Mouse (Mus musculus) megakaryocyte, adult 5-6 weeks (primary cell): ENCODE measurements around the gene Tmem200b. TPM values are rescaled to one million over a fixed set of nuclear protein-coding genes. Genes with fewer than 3 reads are reported as not detected.

Experiments used
- ATAC-seq: 2 replicates; pipeline ENCODE4 v1.8.0; 2016; ENCODE audit warnings: mild to moderate bottlenecking, inconsistent platforms; ENCODE audit not compliant: poor library complexity, severe bottlenecking
- total RNA-seq, 2 experiments: library from RNA; stranded (forward) in 1 of 2; stranded (reverse) in 1 of 2; fragments of 153-499, 151-499 nt in 1 of 2; fragments of 221-1000, 200-1000 nt in 1 of 2; gene quantifications; 2 replicates each; pipeline versions ENCODE4 v1.2.3 to v1.2.4; 2015 to 2017

The Tmem200b gene
- total RNA-seq (2015) = not detected in 2 replicates
- not detected in 2 replicates for total RNA-seq (2017)

GRCm38 (mm10) chr4:131921461-131922346 is at the start of gene Tmem200b:
Gene Tmem200b, plus strand, starts transcription at chr4:131921771.
- ATAC-seq = no peak

DNA sequence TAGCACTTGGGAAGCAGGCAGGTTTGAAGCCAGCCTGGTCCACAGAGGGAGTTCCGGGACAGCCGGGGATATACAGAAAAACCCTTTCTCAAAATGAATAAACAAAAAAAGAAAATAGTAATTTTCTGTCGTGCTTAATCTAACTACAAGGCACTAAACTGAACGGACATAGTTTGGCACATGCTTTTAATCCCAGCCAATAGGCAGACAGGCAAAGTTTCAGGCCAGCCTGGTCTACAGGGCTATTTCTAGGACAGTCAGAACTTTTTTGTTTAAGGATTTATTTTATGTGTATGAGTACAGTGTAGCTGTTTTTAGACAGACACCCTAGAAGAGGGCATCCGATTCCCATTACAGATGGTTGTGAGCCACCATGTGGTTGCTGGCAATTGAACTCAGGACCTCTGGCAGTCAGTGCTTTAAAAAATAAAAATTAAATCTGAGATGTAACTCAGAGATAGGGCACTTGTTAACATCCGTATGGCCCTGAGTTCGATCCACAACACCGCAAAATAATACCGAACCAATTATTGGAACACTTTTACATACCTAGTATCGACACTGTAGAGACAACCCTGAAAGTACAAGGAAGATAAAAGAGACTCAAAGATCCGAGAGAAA is 48.8 kb upstream of the Tmem200b start:
- ATAC-seq = no peak

DNA sequence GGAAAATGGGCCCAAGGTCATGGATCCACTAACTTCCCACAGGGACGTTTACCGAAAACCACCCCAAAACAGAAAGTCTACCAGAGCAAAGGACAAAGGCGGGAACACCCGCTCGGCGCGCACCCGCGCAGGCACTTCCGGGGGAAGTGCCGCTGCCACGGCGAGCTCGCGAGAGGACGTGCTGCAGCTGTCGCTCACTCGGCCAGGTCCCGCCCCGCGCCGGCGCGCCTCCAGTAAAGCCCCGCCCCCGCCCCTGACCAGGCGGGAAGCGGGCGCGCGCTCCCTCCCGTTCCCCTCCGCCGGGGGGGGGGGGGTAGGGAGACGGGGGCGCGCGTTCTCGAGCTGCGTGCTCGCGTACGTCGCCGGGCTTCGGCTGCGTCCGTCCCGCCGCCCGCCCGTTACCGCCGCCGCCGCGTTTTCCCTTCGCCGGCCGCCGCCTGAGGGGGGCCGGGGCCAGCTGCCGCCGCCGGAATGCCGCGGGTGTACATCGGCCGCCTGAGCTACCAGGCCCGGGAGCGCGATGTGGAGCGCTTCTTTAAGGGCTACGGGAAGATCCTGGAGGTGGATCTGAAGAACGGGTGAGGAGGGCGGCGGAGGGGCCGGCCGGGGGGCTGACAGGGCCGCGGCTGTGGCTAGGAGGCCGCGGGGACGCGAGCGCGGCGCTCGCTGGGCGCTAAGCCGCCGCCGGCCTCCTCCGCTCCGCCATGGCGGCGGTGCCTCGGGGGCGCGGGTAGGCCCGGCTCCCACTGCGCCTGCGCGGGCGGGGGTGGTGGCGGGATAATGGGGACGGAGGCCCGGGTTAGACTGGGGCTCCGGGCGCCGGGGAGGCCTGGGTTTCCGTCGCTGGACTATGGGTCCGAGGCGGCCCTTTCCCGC is 48.0 kb upstream of the Tmem200b start, which contains the start of gene Srsf4:
Srsf4 (plus strand) TSS at position 325 of the 876 bp plus-strand sequence.
- ATAC-seq = peak; percentile 97

GRCm38 (mm10) chr4:131874169-131874536 is 47.4 kb upstream of the Tmem200b start:
- ATAC-seq = peak; percentile 16

DNA sequence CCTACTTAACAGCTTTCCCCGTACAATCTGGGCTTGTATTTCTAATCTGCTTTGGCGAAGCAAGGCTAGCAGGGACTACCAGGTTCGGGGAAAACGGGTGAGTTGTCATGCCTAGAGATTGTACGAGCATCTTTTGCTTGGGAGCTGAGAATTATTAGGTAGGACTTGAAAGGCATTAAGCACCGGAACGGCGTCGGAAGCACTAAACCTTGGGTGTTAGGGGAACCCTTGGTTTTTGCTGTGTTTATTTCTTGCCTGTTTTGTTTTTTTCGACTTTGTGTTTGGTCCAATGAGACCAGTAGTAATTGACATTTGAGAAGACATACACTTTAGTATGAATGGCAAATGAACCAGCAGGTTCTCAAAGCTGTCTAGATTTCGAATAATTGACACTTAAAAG is 47.0 kb upstream of the Tmem200b start:
- ATAC-seq = no peak

GRCm38 (mm10) chr4:131875242-131875641 is 46.3 kb upstream of the Tmem200b start:
- ATAC-seq = no peak

- ATAC-seq = no peak
Observed at GRCm38 (mm10) chr4:131876836-131877235, 44.7 kb upstream of the Tmem200b start.

DNA sequence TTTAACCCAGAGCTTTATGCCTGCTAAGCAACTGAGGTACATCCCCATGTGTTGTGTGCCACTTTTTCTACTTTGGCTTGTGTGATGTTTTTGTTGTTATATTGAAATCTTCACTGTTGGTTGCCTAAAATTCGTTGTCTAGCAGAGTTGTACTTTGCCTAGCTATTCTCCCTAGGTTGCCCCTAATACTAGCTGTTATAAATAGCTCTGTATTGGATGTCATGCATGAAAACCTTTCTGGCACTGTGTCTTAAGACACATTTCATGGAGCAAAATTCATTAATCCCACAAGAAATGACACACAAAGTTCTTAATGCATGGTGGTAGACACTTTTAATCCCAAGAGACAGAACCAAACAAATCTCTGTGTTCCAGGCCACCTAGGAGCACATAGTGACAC is 41.9 kb upstream of the Tmem200b start:
- ATAC-seq = no peak

GRCm38 (mm10) chr4:131881306-131881705 is 40.3 kb upstream of the Tmem200b start:
- ATAC-seq = no peak

GRCm38 (mm10) chr4:131883571-131883970 is 38.0 kb upstream of the Tmem200b start:
- ATAC-seq = no peak

DNA sequence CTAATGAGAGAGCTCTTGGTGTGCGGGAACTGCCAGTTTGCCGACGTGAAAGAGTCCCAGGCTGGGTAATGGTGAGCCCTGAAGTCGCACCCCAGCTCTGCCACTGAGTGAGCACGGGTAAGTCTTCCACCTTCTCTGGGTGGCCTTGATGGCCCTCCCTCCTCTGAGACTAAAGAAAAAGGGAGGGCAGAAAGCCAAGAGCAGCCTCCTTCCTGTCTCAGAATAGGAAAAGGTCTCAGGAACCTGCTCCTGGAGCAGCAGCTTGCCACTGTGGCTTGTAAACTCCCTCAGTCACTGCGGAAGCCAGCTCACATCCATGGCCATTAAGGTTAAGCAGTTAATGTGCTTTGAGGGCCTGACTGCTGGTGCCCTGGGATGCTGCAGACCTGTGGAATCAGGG is 36.2 kb upstream of the Tmem200b start:
- ATAC-seq = no peak

GRCm38 (mm10) chr4:131888564-131888963 is 33.0 kb upstream of the Tmem200b start:
- ATAC-seq = no peak

GRCm38 (mm10) chr4:131890692-131891091 is 30.9 kb upstream of the Tmem200b start:
- no peak for ATAC-seq

DNA sequence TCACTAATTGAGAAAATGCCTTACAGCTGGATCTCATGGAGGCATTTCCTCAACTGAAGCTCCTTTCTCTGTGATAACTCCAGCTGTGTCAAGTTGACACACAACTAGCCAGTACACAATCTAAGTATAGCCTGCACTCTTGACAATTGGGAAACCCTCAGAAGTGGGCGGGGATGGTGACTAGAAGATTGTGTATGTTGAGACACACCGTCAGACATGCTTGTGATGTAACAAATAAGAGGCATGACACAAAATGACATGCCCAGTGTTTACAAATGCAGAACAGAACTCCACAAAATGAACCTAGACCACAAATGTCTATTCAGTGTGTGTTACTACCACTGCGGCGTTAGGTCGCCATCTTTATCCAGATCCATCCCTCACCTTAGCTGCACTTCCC is 24.5 kb upstream of the Tmem200b start:
- ATAC-seq = peak; percentile 62; the same call in 1 of the 2 replicates

DNA sequence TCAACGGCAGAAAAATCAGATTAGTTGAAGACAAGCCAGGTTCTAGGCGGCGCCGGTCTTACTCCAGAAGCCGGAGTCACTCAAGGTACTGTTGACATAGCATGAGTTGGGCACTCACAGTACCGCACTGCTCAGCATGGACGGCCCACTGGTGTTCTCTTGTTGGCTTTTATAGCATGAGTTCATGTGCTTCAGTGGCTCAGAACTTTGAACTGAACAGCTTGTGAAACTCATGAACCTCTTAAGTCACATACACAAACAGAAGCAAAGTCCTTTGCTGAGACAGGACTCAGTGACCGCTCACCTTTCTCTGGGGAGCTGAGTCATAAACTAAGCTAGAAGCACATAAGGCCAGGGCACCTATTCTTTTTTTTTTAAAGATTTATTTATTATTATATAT is 23.8 kb upstream of the Tmem200b start:
- ATAC-seq = no peak

DNA sequence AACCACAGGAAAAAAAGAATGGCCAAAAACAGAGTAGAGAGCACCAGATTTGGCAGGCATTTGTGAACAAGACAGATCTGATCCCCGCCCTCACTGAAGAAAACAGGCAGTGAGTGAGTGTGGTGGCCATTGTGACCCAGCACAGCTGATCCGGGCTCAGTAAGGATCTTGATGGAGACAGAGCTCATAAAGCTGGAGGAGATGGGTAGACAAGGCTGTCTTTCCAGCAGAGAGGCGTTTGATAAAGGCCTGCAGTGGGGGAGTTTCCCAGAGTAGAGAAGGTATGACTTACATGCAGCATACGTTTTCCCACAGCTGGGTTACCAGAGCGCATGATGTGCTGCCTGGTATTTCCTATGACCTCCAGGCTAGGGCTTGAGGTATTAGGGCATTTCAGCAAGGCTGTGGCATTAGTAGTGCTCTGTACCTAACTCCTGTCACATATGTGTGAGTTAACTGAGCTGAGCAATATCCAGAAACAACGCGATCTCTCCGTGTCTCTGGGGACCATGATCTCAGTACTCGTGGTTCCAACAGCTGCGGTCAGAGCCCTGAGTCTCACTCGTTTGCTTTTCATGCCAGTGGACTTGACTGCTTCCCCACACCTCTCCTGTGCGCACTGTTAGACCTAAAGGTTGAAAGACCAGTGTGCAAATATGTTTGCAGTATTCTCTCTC is 22.9 kb upstream of the Tmem200b start:
- no peak for ATAC-seq

GRCm38 (mm10) chr4:131899180-131899554 is 22.4 kb upstream of the Tmem200b start:
- no peak for ATAC-seq

DNA sequence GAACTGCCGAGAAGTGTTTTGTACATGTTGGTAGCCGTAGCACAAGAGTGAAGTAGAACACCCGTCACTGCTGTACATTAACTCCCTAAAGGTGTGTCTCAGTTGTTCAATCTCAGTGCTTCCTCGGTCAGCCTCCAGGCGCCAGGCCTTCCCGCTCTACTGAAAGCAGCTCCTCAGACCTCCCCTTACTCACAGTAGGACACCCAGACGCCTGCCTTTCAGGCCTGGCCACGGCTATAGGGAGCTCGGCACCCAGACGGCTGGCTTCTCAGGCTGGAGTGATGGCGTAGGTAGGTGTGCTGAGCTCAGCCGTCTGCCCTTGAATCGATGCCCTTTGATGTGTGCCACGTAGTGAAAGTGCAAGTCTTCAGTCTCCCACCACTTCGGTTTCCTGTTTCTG is 20.5 kb upstream of the Tmem200b start:
- ATAC-seq = no peak

DNA sequence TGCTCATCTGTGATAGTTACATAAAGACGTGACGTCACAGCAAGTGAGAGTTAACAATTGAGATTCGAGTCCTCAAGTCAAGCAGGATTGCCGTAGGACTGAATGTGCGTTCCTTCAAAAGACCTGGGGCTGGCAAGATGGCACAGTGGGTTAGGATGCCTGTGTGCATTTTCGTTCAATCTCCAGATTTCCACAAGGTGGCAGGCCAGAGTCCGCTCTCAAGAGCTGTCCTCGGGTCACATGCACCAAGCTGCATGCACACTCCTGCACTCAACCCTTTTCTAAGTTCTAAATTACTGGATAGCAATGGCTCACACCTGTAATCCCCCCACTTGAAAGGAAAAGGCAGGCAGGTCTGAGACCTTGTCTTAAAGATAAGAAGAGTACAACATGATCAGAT is 17.1 kb upstream of the Tmem200b start:
- ATAC-seq = peak; percentile 67

- ATAC-seq = no peak
Observed at GRCm38 (mm10) chr4:131906423-131906822, 15.1 kb upstream of the Tmem200b start.

DNA sequence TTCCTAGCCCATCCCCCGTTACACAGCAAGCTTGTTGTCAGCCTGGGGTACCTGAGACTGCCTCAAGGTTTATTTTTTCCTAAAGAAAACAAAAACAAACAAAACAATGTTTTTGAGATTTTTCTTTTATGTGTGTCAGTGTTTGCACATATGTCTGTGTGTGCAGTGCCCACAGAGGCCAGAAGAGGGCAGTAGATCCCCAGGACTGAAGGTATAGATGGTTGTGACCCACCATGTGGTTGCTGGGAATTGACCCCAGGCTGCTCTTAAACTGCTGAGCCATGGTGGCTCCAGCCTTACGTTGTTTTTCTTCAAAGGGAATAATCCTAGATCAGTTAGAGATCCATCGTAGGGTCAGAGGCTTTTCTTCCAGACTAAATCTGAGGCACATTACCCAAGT is 13.7 kb upstream of the Tmem200b start:
- ATAC-seq = no peak
